Mouse (Mus musculus) testis, postnatal 14 days (tissue): ENCODE data around the gene Padi1.
A peak's percentile ranks its signal among the peaks of the same experiment; 100 is the strongest.

Experiments
- DNase-seq: peaks from one replicate; pipeline ENCODE4 v3.0.0; 2021; ENCODE audit warnings: low spot score

Padi1 gene

DNA sequence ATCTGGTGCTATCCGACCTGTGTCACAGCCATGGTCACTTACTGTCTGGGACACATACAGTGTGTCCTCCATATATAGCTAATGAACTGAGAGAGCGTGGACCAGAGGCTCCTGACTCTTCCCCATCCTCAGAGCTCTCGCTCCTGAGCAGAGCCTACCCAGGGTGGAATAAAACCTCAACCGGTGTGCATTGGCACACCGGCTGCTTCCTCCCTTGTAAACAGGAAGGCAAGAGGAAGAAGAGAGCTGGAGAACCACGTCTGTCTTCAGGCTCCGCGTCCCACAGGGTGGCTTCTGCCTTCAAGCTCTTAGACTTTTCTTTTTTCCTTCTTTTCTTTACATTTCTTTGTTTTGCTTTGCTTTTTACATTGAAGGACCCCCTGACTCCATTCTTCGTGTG lies 62.8 kb downstream of the Padi1 start:
- no peak for DNase-seq

DNA sequence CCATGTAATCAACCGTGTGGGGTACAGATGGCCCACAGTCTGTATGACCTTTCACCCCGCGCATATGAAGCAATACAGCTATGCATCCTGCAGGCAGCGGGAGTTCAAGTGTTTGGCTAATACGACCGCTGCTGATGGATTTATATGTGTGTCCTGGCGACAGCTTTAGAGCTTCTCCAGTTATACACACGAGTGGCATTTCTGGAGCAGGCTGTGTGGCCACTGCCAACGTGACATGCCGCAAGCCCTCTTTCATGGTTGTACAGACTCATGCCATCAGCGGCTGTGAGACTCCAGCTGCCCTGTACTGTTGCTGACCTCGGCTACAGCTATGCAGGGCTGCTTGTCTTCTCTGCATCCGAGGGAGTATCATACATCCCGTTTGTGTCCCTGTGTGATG lies 65.1 kb downstream of the Padi1 start:
- DNase-seq: no peak

DNA sequence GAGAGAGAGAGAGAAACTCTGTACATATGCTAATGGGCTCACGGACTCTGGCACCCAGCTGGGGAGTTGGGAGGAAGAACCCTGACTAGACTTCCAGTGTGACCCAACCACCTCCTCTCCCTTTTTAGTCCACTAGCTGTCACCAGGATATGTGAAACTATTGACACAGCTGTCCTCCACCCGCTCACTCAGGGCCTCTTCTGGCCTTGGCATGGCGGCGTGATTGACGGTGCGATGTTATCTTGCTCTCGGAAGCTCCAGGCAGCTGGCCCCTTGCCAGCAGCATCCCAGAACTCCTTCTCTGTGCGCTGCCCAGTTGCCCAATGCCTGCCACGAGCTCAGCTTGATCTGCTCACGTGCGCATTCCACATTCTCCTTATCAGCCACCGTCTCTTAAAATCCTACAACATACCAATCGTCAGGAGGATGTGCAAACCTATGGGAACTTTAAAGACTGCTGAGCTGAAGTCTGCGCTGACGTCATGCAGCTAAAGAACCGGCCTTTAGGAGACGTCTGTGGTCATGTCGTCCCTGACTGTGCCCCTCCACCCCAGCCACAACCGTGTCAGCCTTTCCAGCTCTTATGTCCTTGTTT lies 65.7 kb downstream of the Padi1 start:
- DNase-seq: no peak

DNA sequence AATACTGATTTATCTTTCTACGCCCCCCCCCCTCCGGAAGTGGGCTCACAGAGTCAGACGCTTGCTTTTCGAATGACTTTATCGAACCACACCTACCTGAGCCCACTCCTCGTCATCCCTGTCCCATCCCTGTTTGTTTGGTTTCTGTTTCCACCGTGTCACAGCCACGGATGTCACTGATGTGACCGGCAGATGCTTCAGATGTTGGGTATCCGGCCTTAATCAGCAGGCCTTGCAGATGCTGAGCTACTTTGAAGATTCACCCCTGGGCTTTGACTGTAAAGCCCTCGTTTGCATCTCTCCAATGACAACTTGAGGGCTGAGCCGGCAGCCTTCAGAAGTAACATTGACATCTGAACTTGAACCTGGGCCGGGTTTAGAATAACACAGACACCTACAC lies 69.0 kb downstream of the Padi1 start:
- DNase-seq: no peak

DNA sequence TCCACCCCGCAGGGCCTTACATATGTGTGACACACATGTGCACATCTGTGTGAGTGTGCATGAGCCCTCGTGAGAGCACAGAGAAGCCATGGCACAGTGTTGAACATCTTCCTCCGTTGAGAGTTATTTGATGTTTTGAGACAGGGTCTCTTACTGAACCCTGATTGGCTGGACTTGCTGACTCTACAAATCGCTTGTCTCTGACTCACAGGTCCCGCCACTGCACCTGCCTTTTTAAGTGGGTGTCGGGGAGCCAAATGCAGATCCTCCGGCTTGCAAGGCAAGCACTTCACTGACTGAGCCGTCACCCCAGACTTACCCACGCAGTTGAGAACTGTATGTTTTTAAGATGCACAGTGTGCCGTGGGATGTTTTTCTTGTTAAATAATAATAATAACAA lies 69.7 kb downstream of the Padi1 start:
- DNase-seq: no peak

DNA sequence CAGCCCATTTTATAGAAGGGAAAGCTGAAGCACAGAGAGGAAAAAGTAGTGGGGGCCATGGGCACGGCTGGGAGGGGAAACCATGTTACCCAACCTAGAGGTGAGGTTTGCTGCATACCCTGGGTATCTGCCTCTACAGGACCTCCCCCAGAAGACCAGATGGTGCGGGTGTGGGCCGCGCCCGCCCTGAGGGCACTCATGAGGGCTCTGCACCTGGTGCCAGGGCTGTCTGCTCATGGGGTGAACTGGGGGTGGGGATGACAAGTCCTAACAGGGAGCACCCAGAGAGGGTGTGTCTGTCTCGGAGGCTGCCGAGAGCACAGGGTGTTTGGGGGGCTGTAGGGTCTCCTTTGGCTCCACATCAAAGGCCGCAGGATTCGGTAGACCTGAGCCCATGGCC lies 70.7 kb downstream of the Padi1 start:
- DNase-seq: no peak

DNA sequence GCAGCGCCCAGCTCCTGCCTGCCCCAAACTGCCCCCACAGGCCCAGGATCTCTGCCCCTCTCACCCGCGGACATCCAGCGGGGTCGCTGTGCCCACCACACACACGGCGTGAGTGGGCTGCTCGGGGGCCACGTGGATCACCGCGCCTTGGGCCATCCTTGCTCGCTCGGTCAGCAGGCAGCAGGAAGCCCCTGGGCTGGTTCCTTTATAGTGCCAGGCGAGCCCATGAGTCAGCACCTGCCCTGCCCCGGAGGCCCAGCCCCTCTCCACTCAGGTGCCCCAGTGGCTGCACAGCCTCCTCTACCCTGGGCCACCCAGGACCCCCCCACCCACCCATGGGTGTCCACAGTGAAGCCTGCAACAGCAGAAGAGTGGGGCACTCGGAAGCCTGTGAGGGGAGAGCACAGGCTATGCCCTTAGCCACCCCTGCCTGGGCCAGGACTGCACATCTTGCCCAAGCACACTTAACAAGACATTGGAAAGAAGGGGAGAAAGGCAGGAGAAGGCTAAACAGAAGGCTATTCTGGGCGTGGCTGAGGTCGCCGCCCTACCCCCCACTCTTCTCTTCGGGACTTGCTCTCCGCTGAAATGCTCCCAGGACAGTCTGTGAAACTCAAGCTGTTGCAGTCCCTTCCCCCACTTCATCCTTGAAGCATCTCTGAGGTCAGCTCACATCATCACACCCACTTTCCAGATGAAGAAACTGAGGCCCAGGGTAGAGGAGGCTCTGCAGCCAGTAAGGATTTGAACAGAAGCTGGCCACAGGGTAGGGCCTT lies 71.4 kb downstream of the Padi1 start, which contains the start of gene Padi4:
Gene Padi4, minus strand, starts transcription at position 212 of the 776 bp plus-strand sequence.
- no peak for DNase-seq

DNA sequence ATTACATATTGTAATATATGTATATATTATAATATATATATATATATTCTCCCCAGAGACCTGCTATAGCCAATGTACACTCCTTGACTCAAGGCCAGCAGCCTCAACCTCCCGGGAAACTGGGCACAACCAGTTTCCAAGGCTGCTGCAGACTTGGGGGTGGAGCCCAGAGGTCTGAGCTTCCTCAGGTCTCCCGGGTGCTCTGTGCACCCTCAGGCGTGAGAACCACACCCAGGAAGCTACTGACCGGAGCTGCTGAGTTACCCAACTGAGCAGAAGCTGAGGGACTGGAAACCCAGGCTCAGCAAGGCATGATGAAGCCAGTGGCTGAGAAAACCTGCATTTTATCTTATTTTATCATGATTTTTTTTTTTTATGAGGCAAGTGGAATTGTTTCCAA lies 74.5 kb downstream of the Padi1 start:
- DNase-seq: no peak

DNA sequence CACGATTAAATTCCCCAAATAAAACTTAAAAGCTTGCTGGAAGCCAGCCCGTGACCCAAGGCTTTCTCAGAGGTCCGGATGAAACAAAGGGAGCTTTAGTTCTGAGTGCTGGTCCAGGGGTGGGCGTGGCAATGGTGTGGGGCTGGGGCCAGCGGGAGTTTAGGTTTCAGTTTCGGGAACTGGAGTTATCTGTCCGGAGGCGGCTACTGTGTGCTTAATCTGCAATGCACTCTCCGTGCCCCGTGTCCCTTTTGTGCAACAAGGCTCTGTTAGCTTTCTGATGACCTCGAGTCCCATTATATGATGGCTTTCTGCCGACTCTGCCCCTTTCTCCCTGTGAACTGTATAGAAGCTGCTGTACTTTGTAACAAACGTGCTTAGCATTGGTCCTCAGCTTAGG lies 75.1 kb downstream of the Padi1 start:
- DNase-seq: peak; percentile 77

DNA sequence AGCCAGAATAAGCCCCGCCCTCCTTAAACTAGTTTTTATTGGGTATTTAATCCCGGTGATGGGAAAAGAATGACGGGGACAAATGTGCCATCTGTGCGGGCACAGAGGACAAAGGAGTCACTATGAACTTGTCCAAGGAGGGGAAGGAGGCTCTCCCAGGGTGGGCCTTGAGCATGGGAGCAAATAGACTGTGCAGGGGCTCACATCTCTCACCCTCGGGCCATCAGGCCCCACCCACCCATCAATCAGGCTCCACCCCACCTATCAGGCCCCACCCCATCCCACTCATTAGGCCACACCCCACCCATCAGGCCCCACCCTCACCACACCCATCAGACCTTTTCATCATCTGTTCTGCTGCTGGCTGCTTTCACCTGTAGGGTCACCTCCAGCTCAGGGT lies 76.6 kb downstream of the Padi1 start:
- DNase-seq: no peak

DNA sequence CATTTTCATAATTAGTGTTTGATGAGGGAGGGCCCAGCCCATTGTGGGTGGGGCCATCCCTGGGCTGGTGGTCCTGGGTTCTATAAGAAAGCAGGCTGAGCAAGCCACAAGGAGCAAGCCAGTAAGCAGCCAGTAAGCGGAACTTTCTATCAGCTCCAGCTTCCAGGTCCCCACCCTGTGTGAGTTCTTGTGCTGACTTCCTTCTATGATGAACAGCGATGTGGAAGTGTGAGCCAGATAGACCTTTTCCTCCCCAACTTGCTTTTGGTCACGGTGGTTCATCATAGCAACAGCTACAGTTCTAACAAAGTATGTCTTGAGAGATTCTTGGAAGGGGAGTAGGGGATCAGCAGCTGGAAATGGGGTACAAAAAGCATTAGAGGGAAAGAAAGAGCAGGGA lies 79.6 kb downstream of the Padi1 start:
- DNase-seq: no peak

DNA sequence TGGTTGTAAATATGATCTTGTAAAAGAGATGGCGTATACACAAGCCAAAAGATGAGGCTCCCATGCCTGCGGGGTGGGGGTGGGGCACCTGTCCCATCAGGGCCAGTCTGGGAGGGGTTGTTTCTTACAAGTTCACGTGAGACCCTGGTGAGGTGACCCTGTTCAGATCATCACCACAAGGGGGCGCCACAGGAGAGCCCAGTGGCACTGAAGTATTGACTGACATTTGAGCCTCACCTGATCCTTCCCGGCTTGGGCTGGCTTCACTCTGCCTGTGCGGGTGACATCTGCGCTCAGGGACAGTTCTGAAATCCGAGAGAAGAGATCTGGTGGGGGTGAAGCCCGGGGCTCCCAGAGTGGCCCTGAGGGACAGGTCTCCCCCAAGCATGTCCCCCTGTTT lies 82.4 kb downstream of the Padi1 start:
- peak; percentile 57 for DNase-seq
